Mouse (Mus musculus): ENCODE results near the gene Inpp5e. TPM values are rescaled to one million over a fixed set of nuclear protein-coding genes. Genes with fewer than 3 reads are reported as not detected.
"Not testable (repeated sequence)": the region's sequence is repeated elsewhere in the genome, so short reads cannot be mapped to it uniquely, and the experiment has no call there.

The Inpp5e gene
- total RNA-seq, 2 experiments from 2014 or later: 19.9 to 22.4 TPM

DNA sequence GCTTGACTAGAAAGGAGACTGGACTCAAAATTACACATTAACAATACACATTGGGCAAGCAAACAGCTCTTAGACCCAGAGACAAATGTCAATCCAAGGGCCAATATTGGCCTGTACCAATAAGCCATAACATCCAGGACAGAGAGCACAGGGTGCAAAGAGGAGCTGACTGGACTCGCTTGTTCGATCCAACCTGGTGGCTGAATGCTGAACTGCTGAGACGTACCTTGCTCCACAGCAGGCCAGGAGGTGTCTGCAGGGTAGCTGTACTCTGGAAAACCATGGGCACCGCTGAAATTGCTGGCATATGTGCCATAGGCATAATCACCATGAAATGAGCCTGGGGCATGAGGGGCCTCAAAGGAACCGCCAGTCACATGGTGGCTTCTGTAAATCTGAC, 20.8 kb upstream of the Inpp5e start:
- DNase-seq (ENCODE audit: low spot score in 2 of 2): no peak
- intact Hi-C loops (cut with DNase I): no loop called here

DNA sequence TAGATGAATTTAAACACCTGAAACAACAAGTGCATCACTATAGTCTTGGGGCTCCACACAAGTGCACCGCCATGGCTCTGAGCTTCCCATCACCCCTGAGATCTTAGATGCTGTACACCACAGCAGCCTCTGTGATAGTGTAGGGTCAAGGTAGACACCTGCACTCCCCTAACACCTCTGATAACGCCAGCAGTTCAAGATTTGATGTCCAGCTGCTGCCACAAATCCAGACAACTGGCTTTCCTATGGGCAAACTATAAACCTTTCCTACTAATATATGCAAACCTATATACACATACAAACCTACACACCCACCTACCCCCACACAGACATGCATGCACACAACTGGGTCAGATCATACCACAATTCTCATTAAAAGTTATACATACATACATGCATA, 15.5 kb upstream of the Inpp5e start:
- intact Hi-C loops (cut with DNase I): no loop called here
- no peak for DNase-seq (ENCODE audit: low spot score in 2 of 2)

DNA sequence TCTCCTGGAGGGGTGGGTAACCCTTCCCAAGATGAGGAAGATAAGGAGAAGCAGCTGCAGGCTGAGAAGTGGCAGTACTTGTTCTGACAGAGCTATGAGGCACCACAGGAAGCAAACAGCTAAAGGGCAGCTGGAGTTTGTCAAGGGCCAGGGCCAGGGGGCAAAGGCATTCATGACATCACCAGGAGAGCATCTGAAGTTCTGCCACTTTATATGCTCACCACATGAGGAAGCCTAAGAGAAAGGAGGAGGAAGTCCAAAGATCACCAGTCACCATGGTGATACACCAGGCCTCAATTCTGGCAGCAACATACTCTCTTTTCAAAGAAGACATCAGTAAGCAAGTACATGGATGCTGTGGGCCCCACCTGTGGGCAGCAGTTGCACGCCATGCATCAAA, 14.1 kb upstream of the Inpp5e start:
- intact Hi-C loops (cut with DNase I): no loop called here
- DNase-seq (ENCODE audit: low spot score in 2 of 2): no peak

DNA sequence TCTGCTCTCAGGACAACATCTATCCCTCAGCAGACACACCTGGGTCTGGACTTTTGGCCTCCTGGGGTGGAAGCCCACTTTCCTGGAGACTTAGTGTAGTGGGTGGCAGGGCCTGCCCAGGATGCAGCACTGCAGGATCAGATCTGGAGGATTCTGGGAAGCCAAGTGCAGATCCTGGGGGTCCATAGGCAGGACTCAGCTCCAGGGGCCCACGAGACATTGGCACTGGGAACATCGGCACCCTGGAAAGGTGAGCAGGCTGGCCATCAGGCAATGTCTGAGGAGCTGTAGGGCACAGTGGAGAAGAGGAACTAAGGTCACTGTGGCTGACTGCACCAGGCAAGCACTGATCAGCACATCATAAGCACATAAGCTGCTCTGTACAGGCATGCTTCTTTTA, 13.0 kb upstream of the Inpp5e start:
- DNase-seq (ENCODE audit: low spot score in 2 of 2): no peak
- intact Hi-C loops (cut with DNase I): no loop called here

DNA sequence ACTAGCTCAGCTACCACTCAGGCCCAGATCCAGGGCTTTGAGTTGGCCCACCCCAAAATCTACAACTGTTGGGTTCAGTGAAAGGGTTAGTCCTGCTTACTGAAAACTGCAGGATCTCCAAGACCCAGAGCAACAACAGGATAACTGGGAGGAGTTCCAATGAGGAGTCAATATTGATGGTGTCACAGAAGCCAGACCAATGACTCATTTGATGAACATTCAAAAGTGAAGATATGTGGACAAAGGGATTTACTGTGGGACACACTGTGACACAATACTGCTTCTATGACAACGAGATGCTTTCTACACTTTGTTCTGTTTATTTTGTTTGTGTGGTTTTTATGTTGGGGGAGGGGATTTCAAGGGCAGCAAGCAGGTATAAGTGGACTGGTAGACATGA, 9.1 kb upstream of the Inpp5e start:
- intact Hi-C loops (cut with DNase I): no loop called here
- no peak for DNase-seq (ENCODE audit: low spot score in 2 of 2)

DNA sequence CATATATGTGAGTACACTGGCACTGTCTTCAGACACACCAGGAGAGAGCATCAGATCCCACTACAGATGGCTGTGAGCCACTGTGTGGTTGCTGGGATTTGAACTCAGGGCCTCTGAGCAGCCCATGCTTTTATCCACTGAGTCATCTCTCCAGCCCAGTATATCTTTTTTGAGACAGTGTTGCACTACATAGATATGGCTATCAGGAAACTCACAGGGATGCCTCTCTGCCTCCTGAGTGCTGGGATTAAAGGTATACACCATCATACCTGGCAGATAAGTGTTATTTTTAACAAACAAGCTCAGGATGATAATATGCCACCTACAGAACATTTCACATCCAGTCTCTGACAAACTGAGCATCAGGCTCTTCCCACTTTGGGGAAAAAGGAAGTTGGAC, 8.1 kb upstream of the Inpp5e start:
- DNase-seq (ENCODE audit: low spot score in 2 of 2): no peak
- intact Hi-C loops (cut with DNase I): no loop called here

DNA sequence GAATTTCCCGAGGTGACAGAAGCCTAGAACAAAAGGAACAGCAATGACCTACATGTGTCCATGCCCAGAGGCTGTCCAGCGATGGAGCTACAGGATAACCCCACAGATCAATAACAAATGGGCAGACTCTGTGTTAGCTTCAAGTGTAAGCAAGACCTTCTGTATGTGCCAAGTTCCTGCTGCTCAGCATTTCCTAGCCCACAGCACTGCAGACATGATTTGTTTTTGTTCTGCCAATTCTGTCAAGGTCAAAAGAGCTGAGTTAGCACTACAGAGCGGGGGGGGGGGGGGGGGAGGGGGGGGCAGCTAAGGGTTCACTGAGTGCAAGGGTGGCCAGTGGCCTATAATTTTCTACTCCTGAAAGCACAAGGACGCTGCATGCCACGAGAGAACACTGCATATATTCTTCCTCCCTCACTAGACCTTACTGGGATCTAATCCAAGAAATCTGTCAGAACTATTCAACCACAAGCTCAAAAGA, 2.0 kb upstream of the Inpp5e start:
- DNase-seq (ENCODE audit: low spot score in 2 of 2): no peak
- intact Hi-C loops (cut with DNase I): no loop called here

DNA sequence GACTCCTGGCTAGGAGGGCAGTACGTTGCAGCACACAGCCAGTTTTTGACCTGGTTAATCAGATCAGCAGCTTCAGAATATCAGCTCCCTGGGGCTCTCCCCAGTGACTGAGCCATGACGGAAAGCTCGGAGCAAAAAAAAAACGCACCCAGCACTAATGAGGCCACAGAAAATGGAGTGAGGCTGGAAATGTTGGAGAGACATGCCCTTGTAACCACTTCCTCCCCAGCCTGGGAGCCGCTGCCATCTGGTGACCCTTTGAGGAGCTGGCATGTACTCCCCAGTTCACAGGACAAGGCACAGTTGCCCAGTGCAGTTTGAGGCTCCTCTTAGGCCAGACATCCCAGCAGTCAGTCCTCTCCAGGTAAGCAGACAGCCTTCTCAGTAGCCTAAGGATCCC, 1.1 kb upstream of the Inpp5e start:
- intact Hi-C loops (cut with DNase I): no loop called here

DNA sequence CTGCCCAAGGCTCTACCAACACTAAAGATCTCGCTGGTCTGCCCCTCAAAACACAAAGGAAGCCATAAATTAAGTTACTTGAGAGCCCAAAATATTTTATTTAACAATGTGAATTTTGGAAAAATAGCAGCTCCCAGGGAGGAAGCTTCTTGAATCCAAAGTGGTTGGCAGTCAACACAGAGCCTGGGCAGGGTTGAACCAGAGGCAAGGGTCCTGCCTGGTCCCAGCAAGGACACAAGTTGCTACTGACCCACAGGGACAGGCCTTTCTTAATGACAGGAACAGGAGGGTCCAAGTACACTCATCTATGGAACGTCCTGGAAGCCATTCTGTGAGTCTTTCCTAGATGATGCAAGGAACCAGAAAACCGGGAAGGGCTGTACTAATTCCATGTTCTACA, 359 bp upstream of the Inpp5e start:
- DNase-seq (ENCODE audit: low spot score in 2 of 2): no peak
- intact Hi-C loops (cut with DNase I): no loop called here

More for the DNA sequence above, 1.1 kb upstream of the Inpp5e start:
- DNase-seq (ENCODE audit: low spot score in 2 of 2): no peak

DNA sequence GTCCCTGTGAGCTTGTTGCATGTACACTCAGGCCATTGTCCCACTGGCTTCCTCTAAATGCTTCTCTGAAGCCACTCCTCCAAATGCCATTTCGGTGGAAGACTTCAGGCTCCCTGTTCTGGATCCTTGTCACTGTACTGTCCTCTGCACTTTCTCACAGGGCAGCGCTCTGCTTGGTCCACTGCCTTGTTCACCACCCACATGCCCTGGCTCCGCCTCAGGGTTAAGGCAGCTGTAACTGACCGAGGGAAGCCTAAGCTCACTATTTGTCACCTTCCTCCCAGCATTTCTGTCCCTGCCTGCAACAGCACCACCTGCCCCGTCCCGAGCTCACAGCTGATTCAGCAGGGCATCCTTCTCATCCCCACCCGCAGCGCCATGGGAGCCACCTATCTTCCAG, 5.7 kb downstream of the Inpp5e start:
- DNase-seq (ENCODE audit: low spot score in 2 of 2): no peak
- intact Hi-C loops (cut with DNase I): no loop called here

DNA sequence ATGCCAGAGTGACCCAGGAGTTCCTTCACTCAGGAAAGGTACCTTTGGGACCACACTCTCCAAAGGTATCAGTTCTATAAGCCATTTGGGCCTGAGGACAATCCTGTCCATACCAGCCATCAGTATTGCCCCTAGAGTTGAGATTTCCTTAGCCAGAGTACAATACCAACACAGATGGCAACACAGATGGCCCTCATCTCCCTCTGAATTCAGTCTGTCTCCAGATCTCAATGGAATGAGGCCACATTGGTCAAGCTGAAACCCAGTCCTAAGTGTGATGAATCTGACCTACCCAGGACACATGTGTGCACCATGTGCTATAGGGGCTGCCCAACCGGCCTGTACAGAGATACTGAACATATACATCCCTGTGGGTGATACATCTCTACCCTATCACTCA, 6.7 kb downstream of the Inpp5e start:
- DNase-seq (ENCODE audit: low spot score in 2 of 2): no peak
- intact Hi-C loops (cut with DNase I): no loop called here

DNA sequence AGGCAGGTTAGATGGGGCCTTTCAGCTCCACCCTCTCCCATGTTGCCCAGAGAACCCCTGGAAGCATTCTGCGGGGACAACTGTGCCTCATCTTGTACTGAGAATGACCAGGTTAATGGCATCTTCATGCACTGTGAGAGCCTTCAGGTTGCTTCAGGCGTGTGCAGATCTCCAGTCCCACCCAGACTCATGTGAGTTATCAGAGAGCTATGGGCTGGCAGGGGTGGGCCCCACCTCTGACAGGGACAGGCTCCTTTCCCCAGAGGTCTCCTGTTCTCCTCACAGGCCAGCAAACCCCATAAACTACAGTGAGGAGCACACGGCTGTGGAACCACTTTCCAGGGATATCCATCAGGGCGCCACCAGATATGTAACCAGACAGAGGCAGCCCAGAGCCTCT, 8.0 kb downstream of the Inpp5e start:
- no peak for DNase-seq (ENCODE audit: low spot score in 2 of 2)
- intact Hi-C loops (cut with DNase I): no loop called here

DNA sequence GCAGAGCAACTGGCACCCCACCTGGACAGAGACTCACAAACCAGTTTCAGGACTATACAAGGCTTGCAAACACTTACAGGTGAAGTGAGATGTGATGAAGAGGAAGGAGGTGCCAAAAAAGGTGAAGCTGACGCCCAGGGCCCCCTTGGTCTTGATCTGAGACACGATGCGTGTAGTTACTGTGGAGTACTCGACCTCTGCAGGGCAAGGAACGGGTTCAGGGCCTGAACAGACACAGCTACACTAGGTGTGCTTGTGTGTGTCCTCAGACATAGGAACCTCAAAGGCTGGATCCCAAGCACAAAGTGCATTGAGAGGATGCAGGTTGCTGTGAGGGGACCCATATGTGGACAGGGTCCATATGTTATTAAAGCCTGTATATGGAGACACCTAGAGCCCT, 8.7 kb downstream of the Inpp5e start:
- no peak for DNase-seq (ENCODE audit: low spot score in 2 of 2)
- intact Hi-C loops (cut with DNase I): no loop called here

DNA sequence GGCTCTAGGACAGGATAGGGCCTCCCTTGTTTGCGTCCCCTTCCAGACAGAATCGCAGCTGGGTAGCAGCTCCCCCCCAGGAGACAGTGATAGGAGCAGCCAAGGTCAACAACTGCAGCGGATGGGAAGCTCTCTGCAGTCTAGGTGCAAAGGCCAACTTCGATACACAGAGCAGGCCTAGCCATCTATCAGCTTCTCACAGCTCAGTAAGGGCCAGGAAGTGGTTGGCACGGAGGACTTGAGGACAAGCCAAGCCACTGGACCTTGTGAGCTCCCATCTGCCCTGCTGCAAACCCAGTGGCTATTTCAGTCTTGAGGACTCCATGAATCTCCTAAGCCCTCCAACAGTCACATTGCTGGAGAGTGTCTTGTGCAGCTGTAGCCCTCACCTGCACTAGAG, 9.4 kb downstream of the Inpp5e start:
- no peak for DNase-seq (ENCODE audit: low spot score in 2 of 2)
- intact Hi-C loops (cut with DNase I): no loop called here

DNA sequence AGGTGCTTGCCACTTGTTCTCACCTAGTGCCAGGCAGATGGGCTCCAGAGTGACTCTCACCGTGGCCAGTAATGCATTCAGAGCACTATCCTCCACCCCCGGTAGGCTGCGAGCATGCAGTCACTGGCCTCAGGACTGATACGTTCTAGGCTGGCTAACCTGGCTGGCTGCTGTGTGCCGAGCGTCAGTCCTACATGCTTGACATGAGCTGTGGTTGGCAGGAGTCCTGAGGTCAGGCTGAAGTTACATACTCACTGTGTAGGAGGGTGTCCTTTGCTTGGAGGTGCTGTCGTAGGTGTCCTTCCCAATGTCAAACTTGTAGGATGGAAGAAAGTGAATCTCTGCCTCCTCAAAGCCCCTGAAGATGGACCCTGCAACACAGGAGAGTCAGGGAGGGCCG, 10.0 kb downstream of the Inpp5e start:
- DNase-seq (ENCODE audit: low spot score in 2 of 2): no peak
- intact Hi-C loops (cut with DNase I): no loop called here

DNA sequence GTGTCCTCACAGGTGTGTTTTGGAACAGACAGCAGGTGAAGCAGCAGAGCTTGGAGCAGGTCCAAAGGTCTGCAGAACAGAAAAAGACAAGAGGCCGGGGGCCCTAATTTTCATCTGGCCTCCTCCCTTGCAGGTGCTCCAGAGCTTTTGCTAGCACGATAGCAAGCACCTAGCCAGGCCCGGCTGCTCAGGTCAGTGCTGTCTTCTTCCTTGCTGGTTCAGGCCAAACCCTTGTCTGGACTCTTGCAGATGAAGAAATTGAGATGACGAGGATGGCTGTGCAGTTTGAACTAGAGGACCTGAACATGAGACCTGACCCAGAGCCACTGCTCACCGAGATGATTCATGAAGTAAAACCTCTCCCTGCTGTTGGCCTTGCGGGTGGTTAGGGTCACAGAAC, 17.4 kb downstream of the Inpp5e start:
- intact Hi-C loops (cut with DNase I): no loop called here
- DNase-seq (ENCODE audit: low spot score in 2 of 2): no peak

DNA sequence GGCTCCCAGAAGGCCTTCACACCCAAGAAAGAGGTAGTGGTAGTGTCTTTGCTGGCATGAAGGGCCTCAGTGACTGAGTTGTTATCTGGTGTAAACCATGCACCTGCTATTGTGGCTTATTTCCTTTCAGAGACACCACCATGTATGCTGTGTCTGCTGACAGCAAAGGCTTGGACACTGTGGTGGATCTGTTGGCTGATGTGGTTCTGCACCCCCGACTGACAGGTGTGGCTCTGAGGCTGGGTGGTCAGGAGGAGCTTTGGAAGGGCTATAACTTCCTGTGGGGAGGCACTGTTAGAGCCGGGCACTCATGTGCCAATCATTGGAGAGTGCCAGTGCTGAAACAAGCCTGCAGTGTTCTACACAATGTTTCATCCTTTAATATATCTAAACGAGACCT, 18.0 kb downstream of the Inpp5e start:
- intact Hi-C loops (cut with DNase I): no loop called here
- DNase-seq (ENCODE audit: low spot score in 2 of 2): no peak

DNA sequence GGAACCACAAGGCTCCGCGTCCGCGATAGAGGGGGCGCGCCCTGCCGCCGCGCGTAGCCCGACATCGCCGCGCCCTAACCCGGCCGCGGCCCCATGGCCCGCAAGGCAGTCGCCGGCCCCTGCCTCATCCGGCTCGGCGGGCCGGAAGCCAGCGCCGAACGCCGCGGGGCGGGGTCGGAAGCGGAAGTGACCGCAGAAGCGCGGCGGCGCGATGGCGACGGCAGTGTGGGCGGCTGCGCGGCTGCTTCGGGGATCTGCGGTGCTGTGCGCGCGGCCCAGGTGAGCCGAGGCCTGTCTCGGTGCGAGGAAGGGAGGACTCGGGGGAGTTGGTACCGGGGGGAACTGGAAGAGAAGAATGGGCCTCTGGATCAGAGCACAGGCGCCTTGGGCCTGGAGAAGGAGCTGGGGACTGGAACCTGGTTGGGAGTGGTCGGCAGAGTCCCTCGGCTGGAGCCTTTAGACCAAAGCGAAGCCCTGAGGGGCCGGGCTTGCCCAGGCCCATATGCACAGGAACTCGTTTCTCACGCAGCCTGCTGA, 19.8 kb downstream of the Inpp5e start, which contains the start of the genes Entr1 and Pmpca:
Gene Entr1, minus strand, starts transcription at position 163 of the 537 bp plus-strand sequence.
Gene Pmpca, plus strand, starts transcription at position 186 of the 537 bp plus-strand sequence.
- intact Hi-C loops (cut with DNase I): no loop called here
- peak; percentile 85 to 88 for DNase-seq (ENCODE audit: low spot score in 2 of 2)

DNA sequence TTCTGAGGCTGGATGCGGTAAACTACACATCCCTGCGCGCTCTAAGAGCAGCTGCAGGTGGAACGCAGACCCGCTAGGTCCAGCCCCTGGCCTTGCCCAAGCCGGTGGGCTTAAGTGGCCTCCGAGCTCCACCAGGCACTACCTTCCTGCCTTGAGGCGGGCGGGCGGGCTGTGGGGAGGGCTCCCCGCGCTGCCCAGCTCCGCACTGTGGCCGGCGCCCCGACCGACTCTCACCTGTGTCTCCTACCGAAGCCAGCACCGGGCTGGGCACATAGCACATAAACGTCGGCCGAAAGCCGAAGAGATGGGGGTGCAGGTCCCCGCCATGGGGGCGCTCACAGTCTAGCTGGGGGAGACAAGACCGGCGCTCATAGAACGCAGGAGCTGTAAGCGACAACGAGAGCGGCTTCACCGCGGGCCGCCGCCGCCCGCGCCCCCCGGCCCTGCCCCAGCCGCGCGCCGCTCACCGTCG, 20.3 kb downstream of the Inpp5e start:
- intact Hi-C loops (cut with DNase I): no loop called here
- DNase-seq (ENCODE audit: low spot score in 2 of 2): peak in 1 of 2 experiments; percentile 15

DNA sequence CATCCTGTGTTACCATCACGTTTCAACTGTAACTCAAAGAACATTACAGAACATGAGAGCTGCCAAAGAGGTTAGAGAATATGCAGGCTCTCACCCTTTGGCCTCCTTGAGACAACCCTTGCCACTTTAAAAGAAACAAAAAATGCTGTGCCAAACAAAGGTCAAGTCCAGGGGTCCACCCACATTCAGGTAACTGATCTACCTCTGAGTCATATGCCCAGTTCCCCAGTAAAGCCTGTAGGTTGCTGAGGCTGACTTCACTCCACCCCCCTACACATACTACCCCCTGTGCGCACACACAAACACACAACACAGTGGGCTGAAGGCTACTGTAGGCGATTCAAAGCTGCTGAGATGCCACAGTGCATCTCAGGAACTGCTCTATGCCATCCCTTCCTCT, 21.3 kb downstream of the Inpp5e start:
- DNase-seq (ENCODE audit: low spot score in 2 of 2): no peak
- intact Hi-C loops (cut with DNase I): no loop called here

DNA sequence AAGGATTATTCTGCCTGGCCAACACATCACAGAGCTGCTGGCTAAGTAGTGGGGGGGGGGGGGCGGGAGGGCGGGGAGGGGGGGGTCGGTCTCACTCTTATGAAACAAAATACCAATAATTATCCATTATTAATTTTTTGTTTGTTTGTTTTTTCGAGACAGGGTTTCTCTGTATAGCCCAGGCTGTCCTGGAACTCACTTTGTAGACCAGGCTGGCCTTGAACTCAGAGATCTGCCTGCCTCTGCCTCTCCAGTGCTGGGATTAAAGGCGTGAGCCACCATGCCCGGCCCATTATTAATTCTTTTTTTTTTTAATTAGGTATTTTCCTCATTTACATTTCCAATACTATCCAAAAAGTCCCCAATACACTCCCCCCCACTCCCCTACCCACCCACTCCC, 28.1 kb downstream of the Inpp5e start:
- intact Hi-C loops (cut with DNase I): not testable (repeated sequence)

DNA sequence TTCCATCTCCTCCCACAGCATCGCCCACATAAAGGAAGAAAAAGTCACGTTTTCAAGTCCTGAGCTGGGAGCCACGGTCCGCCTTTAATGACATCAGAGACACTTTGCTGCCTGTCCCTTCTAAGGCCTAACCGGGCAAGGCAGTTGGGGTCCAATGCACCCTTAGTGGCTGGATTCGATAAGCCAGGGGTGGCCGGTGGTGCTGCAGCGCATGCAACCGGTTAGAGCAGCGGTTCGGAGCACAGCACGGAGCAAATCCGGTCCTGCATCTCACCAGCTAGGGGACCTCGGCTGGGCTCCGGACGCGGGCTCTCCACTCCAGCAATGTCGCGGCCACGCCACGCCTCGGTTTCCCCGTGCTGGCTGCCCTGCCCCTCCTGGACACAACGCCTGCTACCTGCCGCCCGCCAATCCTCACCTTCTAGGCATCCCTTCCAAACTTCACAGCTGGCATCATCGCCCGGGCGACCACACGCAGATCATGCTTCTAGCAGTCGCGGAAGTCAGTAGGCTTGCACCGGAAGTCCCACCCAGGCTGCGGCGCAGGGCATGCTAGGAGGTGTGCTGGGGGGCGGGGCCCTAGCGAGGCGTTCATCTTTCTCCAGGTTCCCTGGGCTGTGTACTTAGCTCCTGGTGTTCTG, 28.8 kb downstream of the Inpp5e start, which contains the start of gene Snapc4:
Gene Snapc4, minus strand, starts transcription at position 523 of the 641 bp plus-strand sequence.
- intact Hi-C loops (cut with DNase I): no loop called here
- DNase-seq (ENCODE audit: low spot score in 2 of 2): peak; percentile 80 to 90

More for the DNA sequence above, 28.1 kb downstream of the Inpp5e start:
- not testable (repeated sequence) for DNase-seq (ENCODE audit: low spot score in 2 of 2)
